Mouse (Mus musculus) monocyte, adult 5-6 weeks (primary cell): ENCODE data around the gene Igsf6. TPM values are rescaled to one million over a fixed set of nuclear protein-coding genes. Genes with fewer than 3 reads are reported as not detected.
A peak's percentile ranks its signal among the peaks of the same experiment; 100 is the strongest.
"Not testable (repeated sequence)": the region's sequence is repeated elsewhere in the genome, so short reads cannot be mapped to it uniquely, and the experiment has no call there.

Experiments
- ATAC-seq: fragments of 153-309, 156-312 bp; replicated peaks from 2 replicates; pipeline ENCODE4 v1.8.0; 2017; ENCODE audit warnings: mild to moderate bottlenecking; ENCODE audit not compliant: low TSS enrichment, insufficient number of reproducible peaks, severe bottlenecking, poor library complexity, low FRiP score
- total RNA-seq: library from RNA; stranded (forward); fragments of 200-1000, 200-491, 200-594 nt; gene quantifications from 3 replicates; pipeline ENCODE4 v1.2.3, GENCODE M21; 2017

The Igsf6 gene
- total RNA-seq, 1 experiment from 2014 or later: 446 TPM

GRCm38 (mm10) chr7:121071276-121071675, 3.1 kb downstream of the Igsf6 start:
- no peak for ATAC-seq

GRCm38 (mm10) chr7:121064309-121064708, 10.1 kb downstream of the Igsf6 start:
- no peak for ATAC-seq

GRCm38 (mm10) chr7:121059477-121060218, 14.7 kb downstream of the Igsf6 start:
- ATAC-seq: 0 out of 2 replicates have a peak, but pooled peaks have one; percentile 39

GRCm38 (mm10) chr7:121053071-121053470, 21.3 kb downstream of the Igsf6 start:
- no peak for ATAC-seq

GRCm38 (mm10) chr7:121047624-121048023, 26.7 kb downstream of the Igsf6 start:
- ATAC-seq: no peak

GRCm38 (mm10) chr7:121045671-121046453, 28.5 kb downstream of the Igsf6 start:
- ATAC-seq: no peak

- ATAC-seq: no peak
Observed at GRCm38 (mm10) chr7:121044251-121044650, 30.1 kb downstream of the Igsf6 start.

GRCm38 (mm10) chr7:121043510-121043909, 30.9 kb downstream of the Igsf6 start:
- ATAC-seq: no peak

- ATAC-seq: no peak
Observed at GRCm38 (mm10) chr7:121043004-121043403, 31.4 kb downstream of the Igsf6 start.

- no peak for ATAC-seq
Observed at GRCm38 (mm10) chr7:121041989-121042388, 32.4 kb downstream of the Igsf6 start.

- no peak for ATAC-seq
Observed at GRCm38 (mm10) chr7:121040595-121040994, 33.8 kb downstream of the Igsf6 start.

GRCm38 (mm10) chr7:121035161-121035721, 39.1 kb downstream of the Igsf6 start:
- no peak for ATAC-seq

- no peak for ATAC-seq
Observed at GRCm38 (mm10) chr7:121034701-121035141, 39.7 kb downstream of the Igsf6 start.

- peak; percentile 99 for ATAC-seq
Observed at GRCm38 (mm10) chr7:121033856-121034652, 40.3 kb downstream of the Igsf6 start, which contains the start of gene Mettl9. Gene Mettl9 (plus strand): TSS chr7:121034445.

- not testable (repeated sequence) for ATAC-seq
Observed at GRCm38 (mm10) chr7:121029947-121030346, 44.4 kb downstream of the Igsf6 start.

GRCm38 (mm10) chr7:121026300-121026699, 48.1 kb downstream of the Igsf6 start:
- ATAC-seq: no peak

GRCm38 (mm10) chr7:121025221-121026008, 49.0 kb downstream of the Igsf6 start:
- no peak for ATAC-seq

- ATAC-seq: no peak
Observed at GRCm38 (mm10) chr7:121020277-121020676, 54.1 kb downstream of the Igsf6 start.
